Mouse (Mus musculus): ENCODE results near the gene Sppl2b. TPM values are rescaled to one million over a fixed set of nuclear protein-coding genes. Genes with fewer than 3 reads are reported as not detected.
A peak's percentile ranks its signal among the peaks of the same experiment; 100 is the strongest.
"Not testable (repeated sequence)": the region's sequence is repeated elsewhere in the genome, so short reads cannot be mapped to it uniquely, and the experiment has no call there.

The Sppl2b gene
- polyA plus RNA-seq, 1 experiment from 2014 or later, result 30.6 TPM

DNA sequence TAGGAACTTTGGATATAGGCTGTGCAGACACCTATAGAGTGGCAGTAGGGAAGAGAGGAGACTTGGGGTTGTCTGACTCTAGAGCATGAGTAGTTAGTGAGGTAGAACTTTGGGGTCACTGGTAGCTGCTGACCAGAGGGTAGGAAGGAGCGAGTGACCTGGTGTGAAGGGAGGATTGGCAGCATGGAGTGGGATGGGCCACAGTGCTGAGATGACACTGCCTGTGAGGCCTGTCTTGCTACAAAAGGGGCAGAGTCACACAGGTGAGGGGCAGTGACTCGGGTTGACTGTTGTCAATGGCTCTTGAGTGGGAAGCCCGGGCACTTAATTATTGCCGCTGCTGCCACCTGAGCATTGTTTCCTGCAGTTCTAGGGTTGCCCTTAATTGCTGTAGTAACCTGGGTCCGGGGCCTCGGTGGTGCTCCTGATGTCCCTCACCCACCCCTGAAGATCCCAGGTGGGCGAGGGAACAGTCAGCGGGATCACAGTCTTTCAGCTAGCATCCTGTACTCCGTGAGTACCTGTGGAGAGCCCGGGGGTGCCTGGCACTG lies 27.1 kb upstream of the Sppl2b start:
- Histone ChIP-seq H3K4me2 (ENCODE audit: low read length) (peak overlapping the region; percentile 99), H3K4me3 (ENCODE audit: low read depth, low read length) (peak overlapping the region; percentile 85), H3K27me3 (replicated peaks; ENCODE audit: control insufficient read depth, insufficient read depth, low read length) (0 out of 2 replicates have a peak, but pooled peaks cover 1% of the 10 kb centered on the region), H3K36me3 (ENCODE audit: control insufficient read depth, insufficient read depth, low read length) (peaks cover 14% of the 10 kb centered on the region), H3K4me1 (replicated peaks; ENCODE audit: control insufficient read depth, insufficient read depth, low read length) (peaks cover 15% of the 10 kb centered on the region; the same call in 1 of the 2 replicates), H3K9me3 (ENCODE audit: control insufficient read depth, low read length) (no peaks in the 10 kb centered on the region), H3K27ac (ENCODE audit: low read depth) (no peak overlapping the region), H3K9ac (ENCODE audit: low read length) (peak overlapping the region; percentile 84)
- WGBS, result 77% methylated on average over 10 of the region's 10 CpGs
- ATAC-seq (replicated peaks; ENCODE audit: low FRiP score, low TSS enrichment, low read depth) (no peak), DNase-seq (ENCODE audit: low spot score) (no peak)

DNA sequence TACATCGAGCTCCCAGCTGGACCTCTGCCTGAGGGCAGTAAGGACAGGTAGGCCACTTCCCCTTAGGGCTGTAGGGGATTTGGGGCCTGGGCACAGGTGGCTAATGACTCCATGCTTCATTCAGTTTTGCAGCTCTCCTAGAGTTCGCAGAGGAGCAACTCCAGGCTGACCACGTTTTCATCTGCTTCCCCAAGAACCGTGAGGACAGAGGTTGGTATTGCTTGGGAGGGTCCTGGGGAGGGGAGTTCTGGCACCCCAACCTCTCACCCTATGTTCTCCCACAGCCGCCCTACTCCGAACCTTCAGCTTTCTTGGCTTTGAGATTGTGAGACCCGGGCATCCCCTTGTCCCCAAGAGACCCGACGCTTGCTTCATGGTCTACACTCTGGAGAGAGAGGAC lies 26.5 kb upstream of the Sppl2b start:
- Histone ChIP-seq H3K4me2 (ENCODE audit: low read length) (peak overlapping the region; percentile 99), H3K4me1 (replicated peaks; ENCODE audit: control insufficient read depth, insufficient read depth, low read length) (peaks cover 15% of the 10 kb centered on the region; the same call in 1 of the 2 replicates), H3K36me3 (ENCODE audit: control insufficient read depth, insufficient read depth, low read length) (peaks cover 14% of the 10 kb centered on the region)
- not testable (repeated sequence) for H3K9ac ChIP-seq (ENCODE audit: low read length); H3K4me3 ChIP-seq (ENCODE audit: low read depth, low read length); ATAC-seq (replicated peaks; ENCODE audit: low FRiP score, low TSS enrichment, low read depth); H3K27ac ChIP-seq (ENCODE audit: low read depth); H3K27me3 ChIP-seq (replicated peaks; ENCODE audit: control insufficient read depth, insufficient read depth, low read length); H3K9me3 ChIP-seq (ENCODE audit: control insufficient read depth, low read length); DNase-seq (ENCODE audit: low spot score)
- WGBS, result 89% methylated on average over 9 of the region's 9 CpGs

- no peak overlapping the region for H3K4me3 ChIP-seq (ENCODE audit: low read depth, low read length)
- no peak overlapping the region for H3K4me2 ChIP-seq (ENCODE audit: low read length)
- H3K27ac ChIP-seq (ENCODE audit: low read depth), result no peak overlapping the region
- peaks cover 17% of the 10 kb centered on the region for H3K27me3 ChIP-seq (replicated peaks; ENCODE audit: control insufficient read depth, insufficient read depth, low read length)
- WGBS, result 74% methylated on average over 1 of the region's 1 CpGs
- H3K9me3 ChIP-seq (ENCODE audit: control insufficient read depth, low read length), result no peaks in the 10 kb centered on the region
- no peak overlapping the region for H3K9ac ChIP-seq (ENCODE audit: low read length)
- DNase-seq (ENCODE audit: low spot score) (no peak), ATAC-seq (replicated peaks; ENCODE audit: low FRiP score, low TSS enrichment, low read depth) (no peak)
- peaks cover 15% of the 10 kb centered on the region; the same call in 1 of the 2 replicates for H3K4me1 ChIP-seq (replicated peaks; ENCODE audit: control insufficient read depth, insufficient read depth, low read length)
- peaks cover 14% of the 10 kb centered on the region for H3K36me3 ChIP-seq (ENCODE audit: control insufficient read depth, insufficient read depth, low read length)
Measured at GRCm38 (mm10) chr10:80829359-80830278, 25.5 kb upstream of the Sppl2b start.

DNA sequence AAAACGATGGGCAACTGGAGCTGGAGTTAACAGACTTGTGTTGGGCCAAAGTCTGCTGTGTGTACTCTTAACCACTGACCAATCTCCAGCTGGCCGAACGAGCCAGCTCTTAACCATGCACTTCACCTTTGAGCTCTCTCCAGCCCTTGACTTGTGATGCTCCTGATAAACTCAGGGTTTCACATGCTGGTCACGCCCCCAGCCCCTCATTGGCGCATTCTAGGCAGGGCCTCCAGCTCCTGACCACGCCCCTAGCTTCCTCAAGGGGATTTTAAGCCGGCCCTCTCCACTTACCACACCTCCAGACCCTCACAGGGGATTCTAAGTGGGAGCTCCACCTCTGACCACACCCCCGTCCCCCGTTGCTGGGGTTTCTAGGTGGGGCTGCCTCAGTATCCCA lies 23.9 kb upstream of the Sppl2b start:
- Histone ChIP-seq H3K36me3 (ENCODE audit: control insufficient read depth, insufficient read depth, low read length) (peaks cover 14% of the 10 kb centered on the region), H3K4me2 (ENCODE audit: low read length) (peak overlapping the region; percentile 20; the same call in 1 of the 2 replicates), H3K4me3 (ENCODE audit: low read depth, low read length) (no peak overlapping the region), H3K4me1 (replicated peaks; ENCODE audit: control insufficient read depth, insufficient read depth, low read length) (peaks cover 15% of the 10 kb centered on the region; the same call in 1 of the 2 replicates), H3K9ac (ENCODE audit: low read length) (no peak overlapping the region), H3K27ac (ENCODE audit: low read depth) (no peak overlapping the region), H3K27me3 (replicated peaks; ENCODE audit: control insufficient read depth, insufficient read depth, low read length) (peaks cover 32% of the 10 kb centered on the region), H3K9me3 (ENCODE audit: control insufficient read depth, low read length) (no peaks in the 10 kb centered on the region)
- WGBS, result 2% methylated on average over 9 of the region's 9 CpGs
- DNase-seq (ENCODE audit: low spot score) (peak; percentile 67), ATAC-seq (replicated peaks; ENCODE audit: low FRiP score, low TSS enrichment, low read depth) (no peak)

DNA sequence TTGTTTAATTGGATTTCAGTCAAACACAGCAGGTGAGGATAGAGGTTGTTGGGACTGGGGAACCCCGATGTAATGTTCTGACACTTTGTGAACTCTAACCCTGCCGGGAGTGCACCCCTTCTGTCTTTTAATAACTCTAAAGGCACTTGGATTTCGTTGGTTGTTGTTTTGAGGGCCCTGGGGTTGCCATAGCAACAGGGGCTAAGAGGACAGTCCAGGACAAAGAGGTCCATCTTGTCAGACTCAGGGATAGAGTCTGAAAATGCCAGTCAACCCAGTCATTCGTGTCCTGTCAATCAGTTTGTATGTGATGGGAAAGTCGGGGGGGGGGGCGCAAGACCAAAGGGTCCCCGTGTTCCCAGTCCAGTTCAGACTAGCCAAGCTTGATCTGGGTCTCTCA lies 22.3 kb upstream of the Sppl2b start:
- WGBS, result 78% methylated on average over 7 of the region's 7 CpGs
- H3K36me3 ChIP-seq (ENCODE audit: control insufficient read depth, insufficient read depth, low read length), result peaks cover 14% of the 10 kb centered on the region
- H3K27ac ChIP-seq (ENCODE audit: low read depth), result no peak overlapping the region
- no peak overlapping the region for H3K4me2 ChIP-seq (ENCODE audit: low read length)
- H3K9ac ChIP-seq (ENCODE audit: low read length), result no peak overlapping the region
- peaks cover 13% of the 10 kb centered on the region; the same call in 1 of the 2 replicates for H3K4me1 ChIP-seq (replicated peaks; ENCODE audit: control insufficient read depth, insufficient read depth, low read length)
- no peak overlapping the region for H3K4me3 ChIP-seq (ENCODE audit: low read depth, low read length)
- DNase-seq (ENCODE audit: low spot score), result no peak
- peaks cover 43% of the 10 kb centered on the region for H3K27me3 ChIP-seq (replicated peaks; ENCODE audit: control insufficient read depth, insufficient read depth, low read length)
- H3K9me3 ChIP-seq (ENCODE audit: control insufficient read depth, low read length), result no peaks in the 10 kb centered on the region
- ATAC-seq (replicated peaks; ENCODE audit: low FRiP score, low TSS enrichment, low read depth), result no peak

GRCm38 (mm10) chr10:80835617-80836016 lies 19.5 kb upstream of the Sppl2b start:
- Histone ChIP-seq H3K27me3 (replicated peaks; ENCODE audit: control insufficient read depth, insufficient read depth, low read length) (peaks cover 43% of the 10 kb centered on the region), H3K36me3 (ENCODE audit: control insufficient read depth, insufficient read depth, low read length) (no peaks in the 10 kb centered on the region), H3K4me1 (replicated peaks; ENCODE audit: control insufficient read depth, insufficient read depth, low read length) (peaks cover 8% of the 10 kb centered on the region; the same call in 1 of the 2 replicates), H3K27ac (ENCODE audit: low read depth) (no peak overlapping the region), H3K9ac (ENCODE audit: low read length) (no peak overlapping the region), H3K4me3 (ENCODE audit: low read depth, low read length) (no peak overlapping the region), H3K9me3 (ENCODE audit: control insufficient read depth, low read length) (no peaks in the 10 kb centered on the region), H3K4me2 (ENCODE audit: low read length) (no peak overlapping the region)
- ATAC-seq (replicated peaks; ENCODE audit: low FRiP score, low TSS enrichment, low read depth), result no peak
- whole genome bisulfite sequencing, result 49% methylated on average over 30 of the region's 30 CpGs
- DNase-seq (ENCODE audit: low spot score), result no peak

DNA sequence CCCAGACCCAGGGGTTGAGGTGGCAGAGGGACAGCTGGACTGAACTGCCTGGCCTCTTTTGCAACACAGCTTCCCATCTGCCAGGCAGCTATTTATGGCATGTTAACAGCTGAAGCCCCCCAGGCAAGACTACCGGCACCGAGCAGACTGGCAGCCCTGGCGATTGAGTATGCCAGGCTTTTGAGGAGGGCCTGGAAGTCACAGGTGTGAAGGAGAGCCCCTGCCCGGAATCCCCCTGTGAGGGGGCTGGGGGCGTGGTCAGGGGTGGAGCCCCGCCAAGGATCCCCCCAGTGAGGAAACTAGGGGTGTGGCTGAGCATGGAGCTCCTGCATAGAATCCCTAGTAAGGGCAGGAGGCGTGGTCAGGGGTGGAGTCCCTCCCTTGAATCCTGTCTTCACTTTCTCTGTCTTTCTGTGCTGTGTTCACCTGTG lies 18.1 kb upstream of the Sppl2b start:
- H3K9ac ChIP-seq (ENCODE audit: low read length), result no peak overlapping the region
- DNase-seq (ENCODE audit: low spot score), result no peak
- WGBS, result 45% methylated on average over 7 of the region's 7 CpGs
- H3K4me3 ChIP-seq (ENCODE audit: low read depth, low read length), result no peak overlapping the region
- H3K27ac ChIP-seq (ENCODE audit: low read depth), result no peak overlapping the region
- no peak overlapping the region for H3K4me2 ChIP-seq (ENCODE audit: low read length)
- H3K9me3 ChIP-seq (ENCODE audit: control insufficient read depth, low read length), result no peaks in the 10 kb centered on the region
- no peaks in the 10 kb centered on the region for H3K4me1 ChIP-seq (replicated peaks; ENCODE audit: control insufficient read depth, insufficient read depth, low read length)
- no peaks in the 10 kb centered on the region for H3K36me3 ChIP-seq (ENCODE audit: control insufficient read depth, insufficient read depth, low read length)
- H3K27me3 ChIP-seq (replicated peaks; ENCODE audit: control insufficient read depth, insufficient read depth, low read length), result peaks cover 47% of the 10 kb centered on the region
- no peak for ATAC-seq (replicated peaks; ENCODE audit: low FRiP score, low TSS enrichment, low read depth)

DNA sequence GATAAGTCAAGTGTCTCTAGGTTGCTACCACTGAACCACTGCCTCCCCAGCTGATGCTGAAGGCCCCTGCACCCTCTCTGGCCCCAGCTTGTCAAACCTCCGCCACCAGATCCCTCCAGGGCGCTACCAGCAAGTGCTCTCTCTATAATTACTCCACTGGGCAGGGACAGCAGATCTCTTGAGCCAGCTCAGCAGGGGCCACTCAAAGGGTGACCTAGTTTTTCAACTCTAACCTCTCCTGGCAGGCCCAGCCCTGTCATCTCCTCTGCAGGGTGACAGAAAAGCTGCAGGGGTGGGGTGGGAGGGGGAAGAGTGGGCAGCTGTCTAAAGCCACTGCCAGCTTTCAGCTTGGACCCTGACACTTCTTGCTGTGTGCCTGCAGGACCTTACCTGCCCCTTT lies 17.2 kb upstream of the Sppl2b start:
- no peak overlapping the region for H3K4me2 ChIP-seq (ENCODE audit: low read length)

More for the DNA sequence above, 17.2 kb upstream of the Sppl2b start:
- 18% methylated on average over 2 of the region's 2 CpGs for WGBS
- Histone ChIP-seq H3K36me3 (ENCODE audit: control insufficient read depth, insufficient read depth, low read length) (no peaks in the 10 kb centered on the region), H3K27ac (ENCODE audit: low read depth) (no peak overlapping the region), H3K27me3 (replicated peaks; ENCODE audit: control insufficient read depth, insufficient read depth, low read length) (peaks cover 56% of the 10 kb centered on the region), H3K4me3 (ENCODE audit: low read depth, low read length) (no peak overlapping the region), H3K9me3 (ENCODE audit: control insufficient read depth, low read length) (no peaks in the 10 kb centered on the region), H3K4me1 (replicated peaks; ENCODE audit: control insufficient read depth, insufficient read depth, low read length) (no peaks in the 10 kb centered on the region), H3K9ac (ENCODE audit: low read length) (no peak overlapping the region)
- ATAC-seq (replicated peaks; ENCODE audit: low FRiP score, low TSS enrichment, low read depth) (no peak), DNase-seq (ENCODE audit: low spot score) (no peak)

All from intestine, embryonic 14.5 days (tissue).